Mouse (Mus musculus) testis, adult 2 months (tissue): ENCODE measurements around the gene 4930470P17Rik. TPM values are rescaled to one million over a fixed set of nuclear protein-coding genes. Genes with fewer than 3 reads are reported as not detected.

ENCODE experiments used
- H3K27ac ChIP-seq: fragments of 200-500 bp; 2 replicates; pipeline ENCODE4 v1.5.1; 2012; ENCODE audit warnings: low read depth, low read length; ENCODE audit not compliant: control insufficient read depth, insufficient read depth
- H3K27me3 ChIP-seq: fragments of 200-500 bp; 2 replicates; pipeline ENCODE4 v1.6.1; 2012; ENCODE audit warnings: mild to moderate bottlenecking, low read length, moderate library complexity; ENCODE audit not compliant: control insufficient read depth, insufficient read depth
- H3K36me3 ChIP-seq: fragments of 200-500 bp; 2 replicates; pipeline ENCODE4 v1.6.1; 2012; ENCODE audit warnings: mild to moderate bottlenecking, low read length; ENCODE audit not compliant: control insufficient read depth, insufficient read depth
- H3K4me1 ChIP-seq: fragments of 200-500 bp; 2 replicates; pipeline ENCODE4 v1.6.1; 2012; ENCODE audit warnings: low read length; ENCODE audit not compliant: control insufficient read depth, insufficient read depth
- H3K4me3 ChIP-seq: fragments of 200-500 bp; 2 replicates; pipeline ENCODE4 v1.5.1; 2012; ENCODE audit warnings: low read depth, mild to moderate bottlenecking, low read length, moderate library complexity, mixed read lengths; ENCODE audit not compliant: control insufficient read depth
- CTCF ChIP-seq: fragments of 200-500 bp; IDR thresholded peaks from 2 replicates; pipeline ENCODE4 v1.5.1; 2012; ENCODE audit warnings: low read depth, mild to moderate bottlenecking, inconsistent platforms, low read length, moderate library complexity; ENCODE audit not compliant: control insufficient read depth, insufficient read depth, insufficient replicate concordance
- POLR2A ChIP-seq: fragments of 200-500 bp; IDR thresholded peaks from 2 replicates; pipeline ENCODE4 v1.6.1; 2012; ENCODE audit warnings: low read depth, mild to moderate bottlenecking, inconsistent platforms, low read length, moderate library complexity; ENCODE audit not compliant: control insufficient read depth
- polyA plus RNA-seq: library from polyadenylated mRNA; depleted of rRNA; stranded (reverse); fragments of >200 nt; gene quantifications from 2 replicates; pipeline ENCODE4 v1.2.3, GENCODE M21; 2012

4930470P17Rik gene
- polyA plus RNA-seq, 1 experiment = 2.9 TPM

- Histone ChIP-seq H3K27me3 (no peaks in the 10 kb centered on the region), H3K4me3 (no peak overlapping the region), H3K4me1 (no peaks in the 10 kb centered on the region), H3K27ac (no peak overlapping the region), H3K36me3 (no peaks in the 10 kb centered on the region)
- TF ChIP-seq CTCF (no peak), POLR2A (no peak)
These were observed 23.2 kb downstream of the 4930470P17Rik start for GRCm38 (mm10) chr2:170578588-170578987.

GRCm38 (mm10) chr2:170577502-170577901 lies 24.3 kb downstream of the 4930470P17Rik start:
- no peaks in the 10 kb centered on the region for H3K27me3 ChIP-seq
- H3K27ac ChIP-seq = no peak overlapping the region
- H3K36me3 ChIP-seq = no peaks in the 10 kb centered on the region
- H3K4me1 ChIP-seq = no peaks in the 10 kb centered on the region
- no peak for TF ChIP-seq POLR2A
- TF ChIP-seq CTCF = no peak
- H3K4me3 ChIP-seq = no peak overlapping the region

- H3K4me3 ChIP-seq = no peak overlapping the region
- no peaks in the 10 kb centered on the region for H3K36me3 ChIP-seq
- no peaks in the 10 kb centered on the region for H3K4me1 ChIP-seq
- H3K27ac ChIP-seq = no peak overlapping the region
- no peak for TF ChIP-seq POLR2A
- TF ChIP-seq CTCF = no peak
- H3K27me3 ChIP-seq = no peaks in the 10 kb centered on the region
These were observed 25.7 kb downstream of the 4930470P17Rik start for GRCm38 (mm10) chr2:170576077-170576476.

- Histone ChIP-seq H3K27me3 (no peaks in the 10 kb centered on the region), H3K4me3 (no peak overlapping the region), H3K4me1 (no peaks in the 10 kb centered on the region), H3K36me3 (no peaks in the 10 kb centered on the region), H3K27ac (no peak overlapping the region)
- TF ChIP-seq CTCF (no peak), POLR2A (no peak)
These were observed 36.8 kb downstream of the 4930470P17Rik start for GRCm38 (mm10) chr2:170564995-170565394.

- Histone ChIP-seq H3K4me1 (no peaks in the 10 kb centered on the region), H3K36me3 (no peaks in the 10 kb centered on the region), H3K4me3 (no peak overlapping the region), H3K27me3 (no peaks in the 10 kb centered on the region), H3K27ac (no peak overlapping the region)
- no peak for TF ChIP-seq CTCF
- TF ChIP-seq POLR2A = no peak
These were observed 37.6 kb downstream of the 4930470P17Rik start for GRCm38 (mm10) chr2:170563956-170564855.

GRCm38 (mm10) chr2:170552088-170552487 lies 49.7 kb downstream of the 4930470P17Rik start:
- H3K4me3 ChIP-seq = no peak overlapping the region
- TF ChIP-seq CTCF (no peak), POLR2A (no peak)
- no peaks in the 10 kb centered on the region for H3K4me1 ChIP-seq
- H3K27ac ChIP-seq = no peak overlapping the region
- no peaks in the 10 kb centered on the region for H3K27me3 ChIP-seq
- H3K36me3 ChIP-seq = no peaks in the 10 kb centered on the region

- H3K27ac ChIP-seq = no peak overlapping the region
- no peaks in the 10 kb centered on the region for H3K27me3 ChIP-seq
- H3K4me3 ChIP-seq = no peak overlapping the region
- H3K4me1 ChIP-seq = no peaks in the 10 kb centered on the region
- no peak for TF ChIP-seq POLR2A
- TF ChIP-seq CTCF = no peak
- no peaks in the 10 kb centered on the region for H3K36me3 ChIP-seq
These were observed 51.6 kb downstream of the 4930470P17Rik start for GRCm38 (mm10) chr2:170550240-170550639.
